Mouse (Mus musculus) kidney, postnatal 14 days (tissue): ENCODE data around the gene Fxyd7.

Source experiments
- DNase-seq: peaks from one replicate; pipeline ENCODE4 v3.0.0; 2022; ENCODE audit warnings: mixed read lengths

The Fxyd7 gene

DNA sequence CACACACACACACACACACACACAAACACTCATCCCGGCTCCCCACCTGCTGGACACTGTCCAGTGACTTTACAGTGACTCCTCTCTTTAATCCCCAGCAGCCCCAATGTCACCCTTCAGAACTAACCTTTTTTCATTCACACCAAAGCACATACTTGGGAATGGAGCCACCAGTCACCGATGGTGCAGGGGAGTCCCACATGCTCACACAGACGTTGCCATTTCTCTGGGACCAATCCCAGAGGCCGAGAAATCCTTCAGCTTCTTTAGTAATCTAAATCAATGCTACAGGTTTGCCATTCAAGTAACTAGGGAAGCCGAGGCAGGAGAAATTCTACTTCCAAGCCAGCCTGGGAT lies 23.4 kb upstream of the Fxyd7 start:
- no peak for DNase-seq

DNA sequence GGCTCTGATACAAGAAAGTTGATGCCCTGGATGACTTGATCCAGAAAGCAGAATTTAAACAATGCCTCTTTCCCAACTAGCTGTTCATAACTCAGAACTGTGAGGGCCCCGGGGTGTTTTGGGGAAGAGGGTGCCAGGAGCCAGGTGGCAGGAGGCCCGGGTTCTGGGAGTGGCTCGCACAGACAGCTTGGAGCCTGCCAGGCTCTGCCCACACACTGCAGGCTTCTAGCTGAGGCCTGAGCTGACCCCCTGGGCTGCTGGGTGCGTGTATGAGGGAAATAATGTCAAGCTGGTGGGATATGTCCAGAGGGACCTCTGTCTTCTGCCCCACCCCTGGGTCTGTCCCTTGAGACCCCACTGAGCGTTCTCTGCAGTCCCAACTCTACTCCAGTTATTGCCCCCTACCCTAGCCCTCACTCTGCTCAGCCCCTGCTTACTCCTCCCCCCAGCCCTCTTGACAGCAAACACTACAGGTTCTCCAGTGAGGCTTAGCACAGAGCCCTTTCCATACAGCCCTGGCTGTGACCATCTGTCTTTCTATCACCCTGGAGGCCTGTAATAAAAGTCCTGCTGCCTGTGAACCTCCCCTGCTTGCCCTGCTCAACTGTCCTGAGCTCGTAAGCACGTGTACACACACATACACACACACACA lies 22.9 kb upstream of the Fxyd7 start:
- DNase-seq: no peak

DNA sequence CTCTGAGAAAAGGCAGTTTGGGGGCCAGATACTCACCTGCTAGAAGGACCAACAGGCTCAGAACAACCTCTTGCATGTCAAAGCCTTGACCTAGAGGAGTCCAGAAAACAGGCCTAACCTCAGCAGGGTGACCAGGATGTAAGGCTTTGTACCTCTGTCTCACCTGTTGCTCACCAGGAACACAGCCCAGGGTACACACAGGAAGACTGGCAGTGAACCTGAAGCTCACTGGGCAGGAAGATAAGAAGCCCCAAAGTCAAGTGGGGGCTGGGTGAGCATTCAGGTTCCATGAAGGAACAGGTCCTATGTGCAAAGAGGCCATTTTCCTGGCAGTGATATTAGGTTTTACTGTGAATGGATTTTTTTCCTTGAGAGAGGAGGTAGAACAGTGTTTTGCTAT lies 22.3 kb upstream of the Fxyd7 start:
- DNase-seq: no peak

DNA sequence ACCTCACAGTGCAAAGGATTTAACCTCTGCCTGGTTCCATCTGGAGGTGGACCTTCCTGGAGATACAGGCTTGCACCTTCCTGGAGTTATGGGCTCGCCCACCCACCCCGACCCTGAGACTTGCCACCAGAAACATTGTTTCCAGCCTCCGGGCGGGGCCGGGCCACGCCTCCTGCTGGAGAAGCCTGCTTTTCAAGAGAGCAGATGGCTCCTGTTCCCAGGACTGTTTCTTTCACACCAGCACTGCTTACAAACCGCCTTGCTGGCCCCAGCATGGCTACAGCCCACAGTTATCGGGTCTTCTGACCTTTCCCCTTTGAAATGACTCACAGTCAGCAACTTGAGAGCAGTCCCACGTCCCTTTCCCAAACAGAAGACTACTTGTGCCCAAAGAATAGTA lies 21.1 kb upstream of the Fxyd7 start:
- DNase-seq: no peak

DNA sequence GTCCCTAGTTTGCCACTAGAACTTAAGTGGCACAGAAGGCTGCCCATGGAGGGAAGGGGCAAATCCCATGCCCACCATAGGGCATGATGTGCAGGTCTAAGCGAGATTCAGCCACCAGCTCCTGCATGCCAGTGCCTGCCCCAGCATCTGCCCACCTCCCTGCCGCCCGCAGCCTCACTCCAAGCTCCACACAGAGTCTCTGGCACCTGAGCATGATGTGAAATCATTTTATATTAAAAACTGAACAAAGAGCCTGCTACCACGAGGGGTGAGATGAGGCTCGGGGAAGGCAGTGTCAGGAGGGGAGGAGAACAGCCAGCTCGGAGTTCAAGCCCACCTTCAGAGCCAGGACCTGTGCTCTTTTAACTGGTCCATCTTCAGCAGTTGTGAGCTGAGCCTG lies 19.1 kb upstream of the Fxyd7 start:
- no peak for DNase-seq

DNA sequence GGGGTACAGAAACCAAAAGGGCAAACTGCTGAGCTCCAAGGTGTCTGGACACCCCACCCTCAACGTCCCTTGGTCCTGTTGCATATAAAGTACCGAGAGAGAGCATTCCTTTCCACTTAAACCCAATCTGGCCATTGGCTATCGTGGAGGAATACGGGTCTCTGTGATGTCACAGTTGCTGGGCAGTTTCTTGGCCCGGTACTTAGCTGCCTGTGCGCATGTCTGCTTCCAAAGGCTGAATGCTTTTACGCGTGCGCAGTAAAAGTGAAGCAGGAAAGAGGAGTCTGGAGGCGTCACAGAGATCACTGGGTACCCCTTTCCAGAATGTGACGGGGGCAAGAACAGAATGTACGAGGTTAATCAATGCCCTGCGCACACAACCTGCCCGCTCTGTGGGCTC lies 18.2 kb upstream of the Fxyd7 start:
- no peak for DNase-seq

DNA sequence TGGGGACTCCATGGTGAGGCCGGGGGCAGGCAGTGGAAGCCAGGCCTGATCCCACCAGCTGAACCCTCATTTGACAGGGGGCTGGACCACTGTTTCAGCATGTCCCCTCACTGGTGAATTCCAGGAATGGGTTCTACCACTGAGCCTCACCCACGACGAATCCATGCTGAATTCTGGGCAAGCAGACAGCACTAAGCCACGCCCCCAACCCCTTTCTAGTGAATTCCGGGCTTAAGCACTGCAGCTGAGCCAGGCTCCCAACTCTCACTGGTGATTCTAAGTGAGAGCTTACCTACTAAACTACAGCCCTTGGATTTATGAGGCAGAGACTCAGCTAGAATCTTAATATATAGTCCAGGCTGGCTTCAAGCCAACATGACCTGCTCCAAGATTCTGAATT lies 16.6 kb upstream of the Fxyd7 start:
- DNase-seq: peak; percentile 51

DNA sequence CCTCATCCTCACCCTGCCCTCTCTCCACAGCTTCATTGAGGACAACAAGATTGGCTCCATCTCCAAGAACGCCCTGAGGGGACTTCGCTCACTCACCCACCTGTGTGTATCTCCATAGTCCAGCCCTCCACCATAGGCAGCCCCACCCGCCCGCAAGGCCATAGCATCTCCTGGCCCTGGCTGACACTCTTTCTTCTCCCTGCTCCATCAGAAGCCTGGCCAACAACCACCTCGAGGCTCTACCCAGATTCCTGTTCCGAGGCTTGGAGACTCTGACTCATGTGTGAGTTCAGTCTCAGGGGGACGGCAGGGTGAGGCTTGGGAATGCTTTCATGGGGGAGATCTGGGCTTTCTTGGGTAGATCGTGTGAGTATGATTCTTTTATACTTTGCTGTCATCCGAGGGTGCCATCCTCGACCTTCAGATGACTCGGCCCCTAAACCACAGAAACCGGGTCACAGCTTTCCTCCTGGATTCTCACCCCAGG lies 11.8 kb upstream of the Fxyd7 start:
- DNase-seq: no peak

DNA sequence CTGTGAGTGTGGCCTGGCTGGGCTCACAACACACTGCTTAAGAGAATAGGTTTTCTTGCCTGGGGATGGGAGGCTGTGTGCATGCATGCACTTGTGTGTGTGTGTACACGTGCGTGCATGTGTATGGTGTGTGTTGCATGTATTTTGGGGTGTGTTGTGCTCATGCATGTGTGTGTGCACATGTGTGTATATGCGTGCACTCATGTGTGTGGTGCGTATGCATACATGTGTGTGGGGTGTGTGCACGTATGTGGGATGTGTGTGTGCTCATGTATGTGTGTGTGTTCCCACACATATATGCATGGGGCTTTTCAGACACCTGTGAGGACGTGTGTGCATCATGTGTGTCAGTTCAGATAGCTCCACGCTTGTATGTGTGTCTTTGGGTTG lies 9.3 kb upstream of the Fxyd7 start:
- no peak for DNase-seq

DNA sequence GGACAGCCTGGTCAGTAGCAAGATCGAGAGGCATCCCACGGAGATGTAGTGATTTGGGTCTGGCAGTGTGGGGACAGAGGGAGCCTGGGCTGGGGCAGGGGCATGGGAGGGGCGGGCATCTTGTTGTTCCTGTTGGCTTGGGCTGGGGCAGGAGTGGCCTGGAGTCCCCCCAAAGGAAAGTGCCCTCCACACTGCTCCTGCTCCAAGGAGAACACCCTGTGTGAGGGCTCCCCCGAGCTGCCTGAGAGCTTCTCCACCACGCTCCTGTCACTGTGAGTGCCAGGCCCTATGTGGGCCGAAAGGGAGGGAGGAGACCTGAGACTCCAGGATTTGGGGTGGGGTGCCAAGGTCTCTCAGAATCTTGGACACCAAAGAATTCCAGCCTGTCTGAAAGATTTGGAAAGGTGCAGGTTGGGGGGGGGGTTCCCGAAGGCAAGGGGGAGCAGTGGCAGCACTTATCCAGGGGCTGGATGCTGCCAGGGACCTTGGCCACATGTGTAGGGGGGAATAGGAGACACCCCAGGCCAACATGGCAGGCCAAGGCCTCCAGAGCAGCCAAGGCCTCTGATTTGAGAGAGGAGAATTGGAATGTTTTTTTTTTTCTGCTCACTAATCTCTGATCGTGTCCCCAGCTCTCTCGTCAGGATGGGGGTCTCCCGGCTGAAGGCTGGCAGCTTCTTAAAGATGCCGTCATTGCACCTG lies 8.8 kb upstream of the Fxyd7 start:
- no peak for DNase-seq

DNA sequence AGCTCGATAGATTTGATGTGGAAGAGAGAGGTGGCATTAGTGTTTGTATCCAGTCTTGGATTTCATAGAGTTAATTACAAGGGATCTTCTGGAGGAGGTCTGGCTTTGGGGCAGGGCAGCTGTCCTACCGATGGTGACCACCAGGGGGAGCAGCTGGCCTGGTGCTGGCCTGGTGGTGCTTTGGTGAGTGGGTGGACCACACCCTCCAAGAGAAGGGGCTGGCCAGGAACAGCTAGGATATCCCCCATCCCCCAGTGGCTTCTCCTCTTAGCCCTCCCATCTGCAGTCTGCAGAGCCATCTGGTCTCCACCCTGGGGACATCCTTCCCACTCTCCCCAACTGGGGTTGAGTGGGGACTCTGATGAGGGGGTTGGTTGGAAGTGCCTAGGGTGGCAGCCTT lies 7.8 kb upstream of the Fxyd7 start, which contains the start of gene Lgi4:
TSS of gene Lgi4 (plus strand) at position 235 of the 400 bp plus-strand sequence.
- peak; percentile 86 for DNase-seq

DNA sequence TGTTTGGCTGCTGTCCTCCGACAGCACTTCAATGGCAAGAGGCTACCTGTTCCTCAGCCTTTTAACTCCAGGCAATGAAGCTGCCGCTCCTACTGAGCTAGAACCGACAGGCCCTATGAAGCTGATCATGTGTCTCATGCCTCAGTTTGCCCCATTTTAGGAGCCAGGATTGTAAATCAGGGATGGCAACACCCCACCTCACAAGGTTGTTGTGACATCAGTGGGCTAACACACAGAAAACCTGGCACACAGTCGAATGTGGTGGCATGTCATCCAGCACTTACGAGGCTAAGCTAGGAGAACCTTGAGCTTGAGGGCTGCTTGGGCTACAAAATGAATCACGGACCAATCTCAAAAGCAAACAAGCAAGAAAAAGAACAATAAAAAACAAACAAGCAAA lies 6.9 kb upstream of the Fxyd7 start:
- DNase-seq: no peak

DNA sequence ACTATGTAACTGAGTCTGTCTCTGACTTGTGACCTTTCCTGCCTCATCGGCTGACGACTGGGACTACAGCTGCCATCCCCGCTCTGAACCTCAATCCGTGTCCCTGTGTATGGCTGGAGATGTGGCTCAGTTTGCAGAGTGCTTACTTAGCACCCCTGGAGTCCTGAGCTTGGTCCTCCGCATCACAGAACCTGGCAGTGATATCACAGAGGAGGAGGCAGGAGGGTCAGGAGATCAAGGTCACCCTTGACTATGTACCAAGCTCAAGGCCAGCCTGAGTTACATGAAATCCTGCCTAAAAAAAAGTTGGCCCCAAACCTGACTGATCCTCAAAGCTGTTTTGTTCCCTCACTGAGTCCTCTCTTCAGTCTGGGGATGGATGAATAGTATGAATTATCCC lies 6.5 kb upstream of the Fxyd7 start:
- DNase-seq: no peak

DNA sequence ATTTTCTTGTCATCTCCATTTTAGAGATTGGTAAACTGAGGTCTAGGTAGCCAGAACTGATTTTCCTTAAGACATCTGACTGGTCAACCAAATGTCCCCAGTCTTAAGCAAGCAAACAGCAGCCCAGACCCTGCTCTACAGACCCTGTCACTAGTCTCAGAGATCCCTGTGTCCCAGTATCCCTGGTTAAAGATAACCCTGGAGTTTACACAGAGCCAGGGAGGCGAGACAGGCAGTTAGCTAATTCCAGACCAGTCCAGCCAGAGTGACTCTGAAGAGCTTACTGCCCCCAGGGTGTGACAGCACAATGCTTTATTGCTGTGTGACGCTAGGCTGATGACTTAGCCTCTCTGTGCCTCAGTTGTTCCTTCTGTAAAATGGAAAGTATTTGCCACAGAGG lies 5.8 kb upstream of the Fxyd7 start, which contains the start of gene Fxyd1:
TSS of gene Fxyd1 (minus strand) at position 129 of the 400 bp plus-strand sequence.
- no peak for DNase-seq

DNA sequence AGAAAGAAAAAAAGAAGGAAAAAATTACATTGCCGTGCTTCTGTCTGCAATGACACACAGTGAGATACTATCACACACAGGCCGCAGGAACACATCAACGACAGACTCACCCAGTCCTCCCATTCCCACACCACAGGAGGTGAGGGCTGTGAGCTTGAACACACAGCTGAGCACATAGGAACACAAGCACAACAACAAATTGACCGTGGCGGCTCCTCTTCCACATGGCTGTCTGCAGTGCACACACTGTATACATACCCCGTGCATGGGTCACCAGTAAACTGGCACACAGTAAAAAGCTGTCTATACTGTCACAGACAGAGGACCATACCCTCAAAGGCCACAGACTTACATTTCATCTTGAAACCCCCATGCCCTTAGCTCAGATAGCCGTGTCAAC lies 5.2 kb upstream of the Fxyd7 start:
- no peak for DNase-seq

DNA sequence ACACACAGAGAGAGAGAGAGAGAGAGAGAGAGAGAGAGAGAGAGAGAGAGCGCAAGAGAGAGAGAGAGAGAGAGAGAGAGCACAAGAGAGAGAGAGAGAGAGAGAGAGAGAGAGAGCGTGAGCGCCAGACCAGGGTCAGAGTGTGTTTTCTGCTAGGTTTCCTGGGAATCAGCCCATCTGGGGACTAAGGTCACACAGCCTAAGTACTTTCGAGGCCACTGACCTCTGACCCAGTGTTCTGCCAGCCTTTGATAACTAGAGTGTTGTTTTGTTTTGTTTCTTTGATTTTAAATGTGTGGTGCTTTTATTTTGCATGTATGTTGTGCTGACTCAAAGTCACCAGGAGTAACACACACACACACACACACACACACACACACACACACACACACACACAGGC lies 4.6 kb upstream of the Fxyd7 start:
- DNase-seq: peak; percentile 61

DNA sequence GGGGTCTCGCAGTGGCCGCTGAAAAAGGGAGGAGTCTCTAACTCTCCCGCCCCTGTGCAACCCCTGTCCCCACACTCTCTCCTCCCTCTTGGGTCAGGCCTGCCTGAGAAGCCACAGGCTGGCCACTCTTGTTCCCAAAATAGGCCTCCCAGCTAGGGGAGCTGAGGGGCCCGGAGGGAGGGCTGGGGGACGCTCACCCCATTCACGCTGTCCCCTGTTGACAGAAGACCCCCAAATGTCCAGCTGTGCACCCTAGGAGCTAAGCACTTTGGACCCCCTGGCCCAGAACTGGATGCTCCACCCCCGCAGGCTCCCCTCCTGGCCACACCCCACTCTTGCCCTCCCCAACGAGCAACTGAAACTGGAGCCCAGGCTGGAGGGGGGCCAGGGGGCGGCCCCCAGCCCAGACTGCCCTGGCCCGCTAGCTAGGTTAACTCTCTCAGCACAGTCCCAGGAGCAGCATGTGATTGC lies 4.1 kb upstream of the Fxyd7 start:
- DNase-seq: peak; percentile 87

DNA sequence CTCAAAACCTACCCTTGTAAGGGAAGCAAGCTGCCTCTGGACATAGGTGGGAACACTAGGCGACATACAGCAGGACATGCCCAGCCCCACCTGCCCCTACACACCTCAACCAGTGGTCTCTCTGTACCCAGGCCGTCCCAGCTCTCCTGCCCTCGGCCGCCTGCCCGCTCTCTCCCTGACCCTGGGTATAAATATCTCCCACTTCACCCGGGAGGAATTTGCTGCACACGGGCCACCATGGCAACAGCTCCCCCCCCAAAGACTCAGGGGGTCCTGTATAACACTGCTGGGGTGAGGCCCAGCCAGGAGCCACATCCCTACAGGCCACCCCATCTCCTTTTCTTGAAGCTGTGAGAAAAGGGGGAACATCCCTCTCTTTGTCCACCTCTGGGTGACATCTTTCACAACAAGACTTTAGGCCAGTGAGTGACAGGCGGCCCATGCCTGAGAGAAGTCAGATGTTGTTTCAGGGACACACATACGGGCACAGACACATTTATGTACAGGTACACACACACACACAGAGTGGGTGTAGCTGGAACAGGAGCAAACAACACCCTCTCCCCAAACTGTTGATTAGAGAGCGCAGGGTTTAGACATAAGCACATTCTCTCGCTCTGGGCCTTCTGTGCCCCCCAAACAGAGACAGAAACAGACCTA lies 3.5 kb upstream of the Fxyd7 start:
- DNase-seq: no peak

DNA sequence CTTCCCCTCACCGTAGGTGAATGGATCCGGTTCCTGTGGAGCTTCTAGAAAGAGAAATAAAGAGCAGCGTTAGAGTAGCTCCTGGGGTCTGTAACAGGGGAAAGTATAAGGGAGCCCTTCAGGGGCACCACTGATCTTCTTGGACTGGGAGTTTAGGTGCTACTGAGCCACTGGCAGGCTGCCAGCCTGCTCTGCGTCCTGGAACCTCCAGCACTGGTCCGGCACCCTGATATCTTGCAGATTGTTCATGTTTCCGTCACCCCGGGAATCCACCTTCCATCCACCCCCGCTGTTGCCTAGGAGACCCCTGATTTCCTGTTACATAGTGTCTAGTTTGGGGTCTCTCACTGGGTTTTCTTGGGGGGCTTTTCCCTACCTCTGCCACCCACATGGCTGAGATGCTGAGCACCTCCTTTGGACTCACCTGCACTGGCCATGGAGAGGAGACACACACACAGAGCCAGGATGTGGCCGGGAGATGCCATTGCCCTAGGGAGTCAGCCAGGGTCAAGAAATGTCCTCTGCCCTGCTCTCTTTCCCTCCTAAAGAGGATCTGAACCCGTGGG lies 2.7 kb upstream of the Fxyd7 start:
- DNase-seq: no peak

DNA sequence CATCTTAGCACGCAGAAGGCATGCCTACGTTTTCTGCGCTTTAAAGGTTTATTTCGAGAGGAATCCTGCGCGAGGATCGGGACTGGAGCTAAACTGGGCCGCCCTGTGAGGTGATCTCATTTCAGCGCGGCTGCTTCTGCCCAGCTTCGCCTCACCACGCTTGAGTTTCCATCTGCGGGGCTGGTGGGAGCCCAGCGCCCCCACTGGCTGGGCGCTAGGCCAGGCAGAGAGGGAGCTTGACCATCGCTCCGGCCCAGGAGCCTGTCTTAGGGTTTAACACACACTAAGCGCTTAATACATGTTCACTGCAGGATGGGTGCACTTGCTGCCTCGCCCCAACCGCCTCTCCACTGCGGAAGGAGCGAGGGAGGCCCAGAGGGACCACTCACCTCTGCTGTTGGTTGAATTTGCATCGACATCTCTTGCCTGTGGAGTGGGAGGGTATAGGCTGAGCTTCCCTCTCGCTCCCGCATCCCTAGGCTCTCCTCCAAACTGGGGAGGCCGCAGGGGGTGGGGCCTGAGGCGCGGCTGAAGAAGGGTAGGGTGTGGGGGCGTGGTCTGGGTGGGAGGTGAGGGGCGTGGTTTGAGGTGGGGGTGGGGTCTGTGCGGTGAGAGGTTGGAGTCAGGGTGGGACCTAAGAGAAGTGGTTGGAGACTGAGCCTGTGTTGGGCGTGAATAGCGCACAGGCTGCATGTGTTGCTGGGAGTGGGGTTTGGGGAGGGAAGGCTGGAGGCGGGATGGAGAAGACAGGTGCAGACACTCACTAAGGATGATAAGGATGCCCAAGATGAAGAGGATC lies 1.6 kb upstream of the Fxyd7 start:
- DNase-seq: no peak

DNA sequence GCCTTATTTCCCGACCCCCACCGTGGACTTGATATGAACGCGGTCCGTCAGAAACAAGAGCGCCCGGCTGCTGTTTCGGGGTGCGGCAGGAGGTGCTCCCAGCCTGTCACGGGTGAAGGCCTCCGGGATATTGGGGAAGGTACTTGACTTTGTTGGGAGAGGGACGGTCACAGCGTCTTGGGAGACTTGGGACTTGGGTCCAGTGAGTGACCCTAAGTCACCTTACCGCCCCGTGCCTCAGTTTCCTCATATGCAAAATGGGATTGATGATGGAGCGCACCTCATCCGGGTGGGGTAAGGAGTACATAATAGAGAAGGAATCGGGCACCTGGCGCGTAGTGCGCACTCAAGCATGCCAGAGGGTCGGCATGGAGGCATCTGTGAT lies 976 bp upstream of the Fxyd7 start:
- DNase-seq: no peak

DNA sequence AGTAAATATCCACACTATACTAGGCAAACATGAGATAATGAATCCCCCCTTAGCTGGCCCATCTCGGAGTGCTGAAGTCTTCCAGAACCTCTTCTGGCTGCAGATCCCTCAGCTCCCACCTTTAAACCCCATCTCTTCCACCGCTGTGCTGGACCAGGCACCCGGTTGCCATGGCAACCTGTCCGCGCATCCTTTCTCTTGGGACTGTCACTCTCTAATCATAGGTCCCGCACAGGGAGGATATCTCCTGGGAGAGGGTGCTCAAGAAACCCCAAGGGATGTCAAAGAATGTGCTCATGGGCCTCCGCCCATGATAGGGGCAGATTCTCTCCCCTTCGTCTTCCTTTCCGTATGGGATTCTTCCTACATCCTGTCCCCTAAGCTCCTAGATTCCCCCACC lies 346 bp downstream of the Fxyd7 start:
- DNase-seq: no peak

DNA sequence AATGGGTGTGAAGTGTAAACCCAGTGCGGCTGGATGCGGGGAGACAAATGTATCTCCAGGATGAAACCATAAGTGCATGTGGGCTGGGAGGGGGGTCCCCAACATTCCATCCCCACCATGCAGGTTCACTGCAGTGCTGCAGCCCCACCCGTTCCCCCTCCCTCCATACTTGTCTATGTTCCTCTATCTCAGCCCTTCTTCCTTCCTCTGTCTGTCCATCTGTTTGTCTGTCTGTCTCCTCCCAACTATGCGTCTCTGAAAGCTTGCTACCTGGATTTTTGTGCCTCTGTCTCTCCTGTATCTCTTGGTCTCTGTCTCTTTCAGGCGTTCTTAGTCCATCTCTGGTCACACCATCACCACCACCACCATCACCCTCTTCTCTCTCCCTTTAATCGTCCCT lies 780 bp downstream of the Fxyd7 start:
- no peak for DNase-seq
